Mouse (Mus musculus): ENCODE results near the gene Wap. TPM values are rescaled to one million over a fixed set of nuclear protein-coding genes. Genes with fewer than 3 reads are reported as not detected.
A peak's percentile ranks its signal among the peaks of the same experiment; 100 is the strongest.

Gene Wap
- polyA plus RNA-seq, 1 experiment = not detected

DNA sequence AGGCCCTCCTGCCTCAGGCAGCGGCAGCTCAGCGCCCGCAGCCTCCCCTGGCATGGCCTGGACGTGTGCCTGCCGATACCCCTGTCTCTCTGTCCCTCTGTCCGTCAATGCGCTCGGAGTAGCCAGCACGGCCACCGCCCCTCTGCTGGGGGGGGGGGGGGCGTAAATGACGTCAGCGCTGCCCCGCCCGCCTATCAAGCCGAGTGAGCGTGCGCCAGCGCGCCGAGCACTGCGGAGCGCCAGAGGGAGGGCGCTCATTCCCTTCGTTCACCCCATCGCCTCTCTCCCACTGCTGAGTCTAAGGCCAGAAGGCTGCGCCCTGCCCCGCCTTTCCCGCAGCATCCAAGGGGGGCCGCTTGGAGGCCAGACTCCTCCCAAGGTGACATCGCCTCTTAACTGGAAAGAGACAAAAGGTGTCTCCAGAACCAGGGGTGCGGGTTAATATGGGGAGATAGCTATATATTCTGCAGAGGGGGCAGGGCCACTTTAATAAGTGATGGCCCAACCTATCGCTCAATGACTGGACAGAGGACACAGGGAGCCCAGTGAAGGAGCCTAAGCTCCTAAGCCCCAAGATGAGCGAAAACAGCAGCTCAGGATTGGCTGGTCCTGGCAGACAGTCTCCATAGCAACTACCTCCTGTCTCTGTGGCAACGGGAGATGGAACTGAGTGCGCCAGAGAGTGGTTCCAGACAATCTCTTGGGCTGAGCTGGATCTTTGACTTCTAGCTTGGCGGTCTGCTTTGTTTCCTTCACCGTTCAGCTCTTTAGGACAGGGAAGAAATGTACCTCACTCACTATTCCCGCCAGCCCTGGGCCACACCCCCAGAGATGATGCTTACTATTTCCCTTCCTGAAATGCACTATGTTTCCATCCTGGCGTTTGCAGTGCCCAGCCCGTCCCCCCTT is 32.7 kb downstream of the Wap start, which contains the start of gene Nacad:
Nacad (minus strand) TSS at position 563 of the 909 bp plus-strand sequence.
- H3K4me1 ChIP-seq (ENCODE audit: control insufficient read depth, insufficient read depth, low read length) = no peaks in the 10 kb centered on the region
- H3K27ac ChIP-seq (ENCODE audit: insufficient read depth, low read depth, low read length) = no peak within 1 kb of the TSS
- TF ChIP-seq POLR2A (IDR thresholded peaks at IDR 0.05; ENCODE audit: borderline replicate concordance, low read depth, low read length) (no peak), CTCF (IDR thresholded peaks at IDR 0.05; ENCODE audit: low read depth, low read length) (no peak)
- H3K4me3 ChIP-seq (ENCODE audit: insufficient read depth, low read length) = 0 out of 2 replicates have a peak within 1 kb of the TSS, but pooled peaks have one; percentile 8

DNA sequence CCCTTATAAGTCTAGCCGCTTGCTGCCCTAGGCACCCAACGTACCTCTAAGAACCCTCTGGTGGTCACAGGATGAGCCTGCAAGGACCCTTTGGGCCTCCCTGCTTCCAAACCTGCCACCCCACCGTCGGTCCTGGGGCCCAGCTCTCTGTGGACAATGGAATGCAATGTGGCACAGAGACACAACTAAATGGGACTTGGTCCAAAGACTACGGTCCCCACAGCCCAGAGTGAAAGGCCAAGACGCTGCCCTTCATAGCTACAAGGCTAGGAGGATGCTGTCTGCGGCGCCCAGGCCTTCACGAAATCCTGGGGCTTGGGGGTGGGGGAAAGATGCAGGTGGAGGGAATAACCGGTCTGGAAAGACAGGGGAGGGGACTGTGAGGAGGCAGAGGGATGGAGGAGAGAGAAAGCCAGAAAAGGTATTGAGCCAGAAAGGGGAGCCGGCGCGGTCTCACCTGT is 33.4 kb downstream of the Wap start:
- no peak overlapping the region for H3K4me3 ChIP-seq (ENCODE audit: insufficient read depth, low read length)

DNA sequence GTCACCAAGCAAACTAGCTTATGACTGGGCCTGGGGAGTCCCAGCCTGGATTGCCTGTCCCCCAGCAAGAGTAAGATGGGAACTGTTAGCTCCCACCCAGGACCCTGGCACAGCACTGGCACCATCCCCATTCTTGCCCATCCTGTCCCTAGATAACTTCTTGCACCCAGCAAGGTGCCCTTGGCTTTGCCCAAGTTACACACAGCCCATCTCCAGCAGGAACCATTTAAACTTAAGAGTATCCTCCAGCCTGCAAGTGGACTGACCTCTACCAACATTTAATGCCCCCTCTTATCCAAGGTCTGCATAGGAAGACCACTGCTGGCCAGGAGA is 33.9 kb downstream of the Wap start:
- no peak overlapping the region for H3K4me3 ChIP-seq (ENCODE audit: insufficient read depth, low read length)
- TF ChIP-seq CTCF (IDR thresholded peaks at IDR 0.05; ENCODE audit: low read depth, low read length) = no peak
- TF ChIP-seq POLR2A (IDR thresholded peaks at IDR 0.05; ENCODE audit: borderline replicate concordance, low read depth, low read length) = no peak
- H3K27ac ChIP-seq (ENCODE audit: insufficient read depth, low read depth, low read length) = no peak overlapping the region
- H3K4me1 ChIP-seq (ENCODE audit: control insufficient read depth, insufficient read depth, low read length) = no peaks in the 10 kb centered on the region

More for the DNA sequence above, 33.4 kb downstream of the Wap start:
- H3K27ac ChIP-seq (ENCODE audit: insufficient read depth, low read depth, low read length) = no peak overlapping the region
- TF ChIP-seq CTCF (IDR thresholded peaks at IDR 0.05; ENCODE audit: low read depth, low read length) = no peak
- no peaks in the 10 kb centered on the region for H3K4me1 ChIP-seq (ENCODE audit: control insufficient read depth, insufficient read depth, low read length)

GRCm38 (mm10) chr11:6603887-6604603 is 34.4 kb downstream of the Wap start:
- Histone ChIP-seq H3K4me3 (ENCODE audit: insufficient read depth, low read length) (no peak overlapping the region), H3K4me1 (ENCODE audit: control insufficient read depth, insufficient read depth, low read length) (no peaks in the 10 kb centered on the region)
- TF ChIP-seq POLR2A (IDR thresholded peaks at IDR 0.05; ENCODE audit: borderline replicate concordance, low read depth, low read length) (no peak), CTCF (IDR thresholded peaks at IDR 0.05; ENCODE audit: low read depth, low read length) (no peak)

GRCm38 (mm10) chr11:6603224-6603623 is 35.2 kb downstream of the Wap start:
- H3K4me1 ChIP-seq (ENCODE audit: control insufficient read depth, insufficient read depth, low read length) = no peaks in the 10 kb centered on the region

More at GRCm38 (mm10) chr11:6603887-6604603, 34.4 kb downstream of the Wap start:
- H3K27ac ChIP-seq (ENCODE audit: insufficient read depth, low read depth, low read length) = no peak overlapping the region

DNA sequence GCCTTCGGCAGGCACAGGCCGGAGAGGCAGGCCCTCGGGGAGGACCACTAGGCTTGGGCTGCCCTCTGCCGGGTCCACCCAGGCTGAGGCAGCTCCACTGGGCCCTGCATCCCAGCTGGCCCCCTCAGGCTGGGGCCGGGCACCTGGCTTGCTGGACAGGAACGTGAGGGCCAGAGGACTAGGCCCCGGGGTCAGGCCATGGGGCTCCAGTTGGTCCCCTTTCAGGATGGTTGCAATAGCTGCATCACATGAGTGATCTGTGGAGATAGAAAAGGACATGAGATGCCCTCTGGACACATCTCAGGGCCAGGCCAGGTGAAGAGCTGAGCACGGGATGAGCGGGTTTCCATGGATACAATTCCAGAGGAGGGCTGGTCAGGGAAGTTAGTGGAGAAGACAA is 35.8 kb downstream of the Wap start:
- Histone ChIP-seq H3K4me1 (ENCODE audit: control insufficient read depth, insufficient read depth, low read length) (no peaks in the 10 kb centered on the region), H3K4me3 (ENCODE audit: insufficient read depth, low read length) (no peak overlapping the region), H3K27ac (ENCODE audit: insufficient read depth, low read depth, low read length) (no peak overlapping the region)
- TF ChIP-seq CTCF (IDR thresholded peaks at IDR 0.05; ENCODE audit: low read depth, low read length) (no peak), POLR2A (IDR thresholded peaks at IDR 0.05; ENCODE audit: borderline replicate concordance, low read depth, low read length) (no peak)

More at GRCm38 (mm10) chr11:6603224-6603623, 35.2 kb downstream of the Wap start:
- no peak overlapping the region for H3K27ac ChIP-seq (ENCODE audit: insufficient read depth, low read depth, low read length)
- TF ChIP-seq POLR2A (IDR thresholded peaks at IDR 0.05; ENCODE audit: borderline replicate concordance, low read depth, low read length) (no peak), CTCF (IDR thresholded peaks at IDR 0.05; ENCODE audit: low read depth, low read length) (no peak)
- H3K4me3 ChIP-seq (ENCODE audit: insufficient read depth, low read length) = no peak overlapping the region

- TF ChIP-seq CTCF (IDR thresholded peaks at IDR 0.05; ENCODE audit: low read depth, low read length) = no peak
- TF ChIP-seq POLR2A (IDR thresholded peaks at IDR 0.05; ENCODE audit: borderline replicate concordance, low read depth, low read length) = no peak
- Histone ChIP-seq H3K27ac (ENCODE audit: insufficient read depth, low read depth, low read length) (no peak overlapping the region), H3K4me1 (ENCODE audit: control insufficient read depth, insufficient read depth, low read length) (no peaks in the 10 kb centered on the region), H3K4me3 (ENCODE audit: insufficient read depth, low read length) (no peak overlapping the region)
These were observed 36.6 kb downstream of the Wap start for GRCm38 (mm10) chr11:6601649-6602480.

DNA sequence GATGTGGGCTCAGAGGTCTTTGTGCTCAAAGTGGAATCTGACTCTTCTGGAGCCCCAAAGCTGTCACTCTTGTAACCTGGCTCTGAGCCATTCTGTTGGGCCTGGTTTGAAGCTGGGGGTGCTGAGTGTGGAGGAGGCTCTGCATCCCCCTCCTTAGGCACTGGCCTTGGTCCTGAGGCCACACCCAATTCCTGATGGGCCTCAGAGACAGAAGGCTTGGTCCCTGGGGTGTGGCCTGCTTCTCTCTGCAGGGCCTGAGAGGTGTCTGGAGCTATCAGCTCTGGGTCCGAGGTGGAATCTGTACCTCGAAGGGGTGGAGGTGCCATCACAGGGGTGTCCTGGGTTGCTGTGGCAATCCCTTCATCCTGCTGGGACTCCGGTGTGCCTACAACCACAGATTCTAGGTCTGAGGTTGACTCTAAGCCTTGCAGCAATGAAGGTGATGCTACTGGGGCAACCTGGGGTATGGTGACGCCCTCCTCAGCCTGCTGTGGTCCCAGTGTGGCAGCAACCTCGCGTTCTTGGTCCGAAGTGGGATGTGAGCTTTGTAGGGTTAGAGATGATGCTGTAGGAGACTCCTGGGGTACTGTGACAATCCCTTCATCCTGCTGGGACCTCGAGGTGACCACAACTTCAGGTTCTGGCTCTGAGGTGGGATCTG is 38.0 kb downstream of the Wap start:
- no peak overlapping the region for H3K27ac ChIP-seq (ENCODE audit: insufficient read depth, low read depth, low read length)
- no peaks in the 10 kb centered on the region for H3K4me1 ChIP-seq (ENCODE audit: control insufficient read depth, insufficient read depth, low read length)
- no peak overlapping the region for H3K4me3 ChIP-seq (ENCODE audit: insufficient read depth, low read length)
- TF ChIP-seq CTCF (IDR thresholded peaks at IDR 0.05; ENCODE audit: low read depth, low read length) = no peak
- no peak for TF ChIP-seq POLR2A (IDR thresholded peaks at IDR 0.05; ENCODE audit: borderline replicate concordance, low read depth, low read length)

GRCm38 (mm10) chr11:6599831-6600230 is 38.6 kb downstream of the Wap start:
- H3K27ac ChIP-seq (ENCODE audit: insufficient read depth, low read depth, low read length) = no peak overlapping the region
- no peaks in the 10 kb centered on the region for H3K4me1 ChIP-seq (ENCODE audit: control insufficient read depth, insufficient read depth, low read length)
- H3K4me3 ChIP-seq (ENCODE audit: insufficient read depth, low read length) = no peak overlapping the region
- no peak for TF ChIP-seq CTCF (IDR thresholded peaks at IDR 0.05; ENCODE audit: low read depth, low read length)
- no peak for TF ChIP-seq POLR2A (IDR thresholded peaks at IDR 0.05; ENCODE audit: borderline replicate concordance, low read depth, low read length)
